Mouse (Mus musculus) liver, adult 2 months (tissue): ENCODE results near the gene Gm13285. TPM values are rescaled to one million over a fixed set of nuclear protein-coding genes. Genes with fewer than 3 reads are reported as not detected.
"Not testable (repeated sequence)": the region's sequence is repeated elsewhere in the genome, so short reads cannot be mapped to it uniquely, and the experiment has no call there.

Experiments
- DNase-seq: peaks from one replicate; pipeline ENCODE4 v3.0.0-alpha.2; 2011; ENCODE audit warnings: low read depth, low spot score; ENCODE audit errors: extremely low read depth
- H3K27ac ChIP-seq: fragments of 200-500 bp; replicated peaks from 2 replicates; pipeline ENCODE4 v1.5.1; 2012; ENCODE audit warnings: low read depth, mild to moderate bottlenecking, control low read depth, inconsistent platforms, low read length; ENCODE audit not compliant: insufficient read depth
- H3K27me3 ChIP-seq: fragments of 200-500 bp; 2 replicates; pipeline ENCODE4 v1.6.1; 2012; ENCODE audit warnings: mild to moderate bottlenecking, moderate library complexity, low read length, inconsistent platforms; ENCODE audit not compliant: control insufficient read depth, insufficient read depth
- H3K36me3 ChIP-seq: fragments of 200-500 bp; 2 replicates; pipeline ENCODE4 v1.6.1; 2012; ENCODE audit warnings: low read length, inconsistent platforms; ENCODE audit not compliant: control insufficient read depth, insufficient read depth
- H3K4me1 ChIP-seq: fragments of 200-500 bp; 2 replicates; pipeline ENCODE4 v1.6.1; 2011; ENCODE audit warnings: low read length; ENCODE audit not compliant: control insufficient read depth, insufficient read depth
- H3K4me3 ChIP-seq: fragments of 200-500 bp; 2 replicates; pipeline ENCODE4 v1.5.1; 2011; ENCODE audit warnings: low read depth, mild to moderate bottlenecking, control low read depth, low read length, moderate library complexity; ENCODE audit not compliant: insufficient read depth
- H3K79me2 ChIP-seq: fragments of 200-500 bp; 2 replicates; pipeline ENCODE4 v1.6.1; 2012; ENCODE audit warnings: inconsistent platforms, mild to moderate bottlenecking, low read length, moderate library complexity; ENCODE audit not compliant: control insufficient read depth, insufficient read depth
- H3K9ac ChIP-seq: fragments of 200-500 bp; 2 replicates; pipeline ENCODE4 v1.6.1; 2012; ENCODE audit warnings: low read depth, mild to moderate bottlenecking, control low read depth, inconsistent platforms, low read length
- CTCF ChIP-seq: fragments of 200-500 bp; IDR thresholded peaks from 2 replicates; pipeline ENCODE4 v1.5.1; 2011; ENCODE audit warnings: low read depth, low read length, control low read depth
- POLR2A ChIP-seq: fragments of 200-500 bp; IDR thresholded peaks from 2 replicates; pipeline ENCODE4 v1.6.1; 2011; ENCODE audit warnings: low read length, control low read depth; ENCODE audit not compliant: insufficient read depth; ENCODE audit errors: extremely low read depth
- WGBS: fragments of 180-500 bp; shearing (Covaris S2); methylation state at CpG from one replicate; pipeline ENCODE4 v1.1.7; 2018; 5-methylcytosine and 5-hydroxymethylcytosine counted together
- polyA plus RNA-seq: library from polyadenylated mRNA; depleted of rRNA; stranded (reverse); fragments of >200 nt; gene quantifications from 2 replicates; pipeline ENCODE4 v1.2.3, GENCODE M21; 2012
- total RNA-seq: library from RNA; depleted of rRNA; stranded (reverse); fragments of >200 nt; gene quantifications from 2 replicates; pipeline ENCODE4 v1.2.3, GENCODE M21; 2014

The Gm13285 gene
- total and polyA plus RNA-seq, 2 experiments = not detected

DNA sequence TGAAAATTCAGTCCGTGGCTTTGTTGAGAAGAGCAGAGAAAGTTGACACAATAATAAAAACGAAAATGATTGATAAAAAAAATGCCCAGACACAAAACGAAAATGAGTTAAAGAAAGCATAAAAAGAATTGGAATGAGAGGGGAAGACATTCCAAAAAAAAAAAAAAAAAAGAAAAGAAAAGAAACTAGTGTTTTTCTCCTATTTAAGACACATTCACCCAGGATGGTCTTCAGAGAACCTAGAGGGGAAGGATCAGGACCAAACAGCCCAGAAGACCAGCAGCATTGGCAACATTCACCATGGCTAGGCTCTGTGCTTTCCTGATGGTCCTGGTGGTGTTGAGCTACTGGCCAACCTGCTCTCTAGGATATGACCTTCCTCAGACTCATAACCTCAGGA lies 16.5 kb downstream of the Gm13285 start, which contains the start of gene Ifna7:
Ifna7 (plus strand) TSS at position 301 of the 400 bp plus-strand sequence.
- no peak within 1 kb of the TSS for H3K9ac ChIP-seq
- H3K79me2 ChIP-seq = no peaks in the 10 kb centered on the region
- no peaks in the 10 kb centered on the region for H3K36me3 ChIP-seq
- no peak within 1 kb of the TSS for H3K4me3 ChIP-seq
- DNase-seq = no peak
- 48% methylated on average over 3 of the region's 3 CpGs for WGBS
- H3K27ac ChIP-seq = no peak within 1 kb of the TSS
- no peaks in the 10 kb centered on the region for H3K4me1 ChIP-seq
- no peaks in the 10 kb centered on the region for H3K27me3 ChIP-seq
- TF ChIP-seq POLR2A (no peak), CTCF (no peak)

DNA sequence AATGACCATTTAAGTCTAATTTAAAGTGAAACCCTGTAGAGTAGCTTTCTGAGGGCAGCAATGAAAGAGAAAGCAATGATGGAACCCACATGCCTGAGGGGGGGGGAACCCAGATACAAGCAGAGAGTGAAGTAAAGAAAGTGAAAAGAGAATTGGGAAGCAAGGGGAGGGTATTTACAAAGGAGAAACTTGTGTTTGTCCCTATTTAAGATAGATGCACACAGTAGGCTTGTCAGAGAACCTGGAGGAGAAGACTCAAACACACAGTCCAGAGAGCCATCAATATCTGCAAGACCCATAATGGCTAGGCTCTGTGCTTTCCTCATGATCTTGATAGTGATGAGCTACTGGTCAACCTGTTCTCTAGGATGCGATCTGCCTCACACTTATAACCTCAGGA lies 20.2 kb downstream of the Gm13285 start, which contains the start of gene Ifna11:
Ifna11 (plus strand) TSS at position 301 of the 400 bp plus-strand sequence.
- Histone ChIP-seq H3K27ac (no peak within 1 kb of the TSS), H3K27me3 (no peaks in the 10 kb centered on the region), H3K79me2 (no peaks in the 10 kb centered on the region), H3K4me1 (no peaks in the 10 kb centered on the region), H3K36me3 (no peaks in the 10 kb centered on the region), H3K9ac (no peak within 1 kb of the TSS), H3K4me3 (no peak within 1 kb of the TSS)
- 79% methylated on average over 1 of the region's 1 CpGs for WGBS
- no peak for DNase-seq
- TF ChIP-seq CTCF (no peak), POLR2A (no peak)

DNA sequence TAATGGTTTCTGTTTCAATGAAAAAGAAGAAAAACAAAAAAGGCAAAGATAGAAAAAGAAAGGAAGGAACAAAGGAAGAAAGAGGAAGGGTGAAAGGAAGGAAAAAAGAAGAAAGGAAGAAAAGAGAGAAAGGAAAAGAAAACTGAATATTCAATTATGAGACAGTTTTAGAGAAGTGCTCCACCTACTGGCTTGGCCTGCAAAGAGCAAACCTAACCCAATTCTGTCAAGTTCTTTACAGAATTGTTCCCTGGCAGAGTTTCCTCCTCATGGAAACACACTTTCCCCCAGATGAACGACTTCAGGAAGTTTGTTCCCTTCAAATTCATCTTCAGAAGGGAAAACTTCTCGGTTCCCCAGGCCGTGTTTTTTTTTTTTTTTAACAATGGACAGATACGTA lies 23.5 kb downstream of the Gm13285 start:
- Histone ChIP-seq H3K36me3 (no peaks in the 10 kb centered on the region), H3K27me3 (no peaks in the 10 kb centered on the region), H3K4me3 (no peak overlapping the region), H3K4me1 (no peaks in the 10 kb centered on the region), H3K79me2 (no peaks in the 10 kb centered on the region), H3K9ac (no peak overlapping the region), H3K27ac (no peak overlapping the region)
- TF ChIP-seq POLR2A (no peak), CTCF (no peak; the same call in 1 of the 2 replicates)
- DNase-seq = no peak
- 25% methylated on average over 4 of the region's 4 CpGs for WGBS

DNA sequence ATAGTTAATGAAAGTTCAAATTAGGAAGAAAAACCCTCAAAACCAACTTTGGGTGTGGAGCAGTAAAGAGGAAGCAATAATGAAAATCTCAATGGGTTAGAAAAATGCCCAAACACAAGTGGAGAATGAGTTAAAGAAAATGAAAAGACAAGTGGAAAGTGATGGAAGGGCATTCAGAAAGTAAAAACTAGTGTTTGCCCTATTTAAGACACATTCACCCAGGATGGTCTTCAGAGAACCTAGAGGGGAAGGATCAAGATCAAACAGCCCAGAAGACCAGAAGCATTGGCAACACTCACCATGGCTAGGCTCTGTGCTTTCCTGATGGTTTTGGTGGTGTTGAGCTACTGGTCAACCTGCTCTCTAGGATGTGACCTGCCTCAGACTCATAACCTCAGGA lies 27.7 kb downstream of the Gm13285 start, which contains the start of gene Ifna6:
Ifna6 (plus strand) TSS at position 301 of the 400 bp plus-strand sequence.
- not testable (repeated sequence) for H3K27ac ChIP-seq, H3K36me3 ChIP-seq, H3K79me2 ChIP-seq, H3K4me1 ChIP-seq, H3K4me3 ChIP-seq, H3K9ac ChIP-seq, DNase-seq, H3K27me3 ChIP-seq

DNA sequence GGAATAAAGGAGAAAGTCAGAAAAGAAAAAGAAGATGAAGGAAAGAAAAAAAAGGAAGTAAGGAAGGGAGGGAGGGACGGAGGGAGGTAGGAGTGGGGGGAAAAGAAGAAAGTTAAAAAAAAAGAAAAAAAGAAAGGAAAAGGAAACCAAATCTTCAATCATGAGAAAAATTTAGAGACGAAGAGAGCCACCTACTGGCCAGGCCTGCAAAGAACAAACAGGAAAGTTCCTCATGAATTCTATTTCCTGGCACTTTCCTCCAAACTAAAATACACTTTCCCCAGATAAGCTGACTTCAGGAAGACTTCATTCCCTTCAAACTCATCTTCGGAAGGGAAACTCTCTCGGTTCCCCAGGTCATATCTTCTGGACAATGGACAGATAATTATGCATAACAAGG lies 31.1 kb downstream of the Gm13285 start:
- no peaks in the 10 kb centered on the region for H3K4me1 ChIP-seq
- WGBS = 31% methylated on average over 4 of the region's 4 CpGs
- peak; percentile 8 for DNase-seq
- H3K4me3 ChIP-seq = no peak overlapping the region
- no peaks in the 10 kb centered on the region for H3K79me2 ChIP-seq
- 0 out of 2 replicates have a peak, but pooled peaks have one; percentile 31 for TF ChIP-seq CTCF
- no peak for TF ChIP-seq POLR2A
- H3K27me3 ChIP-seq = no peaks in the 10 kb centered on the region
- H3K36me3 ChIP-seq = no peaks in the 10 kb centered on the region
- no peak overlapping the region for H3K9ac ChIP-seq
- H3K27ac ChIP-seq = no peak overlapping the region

DNA sequence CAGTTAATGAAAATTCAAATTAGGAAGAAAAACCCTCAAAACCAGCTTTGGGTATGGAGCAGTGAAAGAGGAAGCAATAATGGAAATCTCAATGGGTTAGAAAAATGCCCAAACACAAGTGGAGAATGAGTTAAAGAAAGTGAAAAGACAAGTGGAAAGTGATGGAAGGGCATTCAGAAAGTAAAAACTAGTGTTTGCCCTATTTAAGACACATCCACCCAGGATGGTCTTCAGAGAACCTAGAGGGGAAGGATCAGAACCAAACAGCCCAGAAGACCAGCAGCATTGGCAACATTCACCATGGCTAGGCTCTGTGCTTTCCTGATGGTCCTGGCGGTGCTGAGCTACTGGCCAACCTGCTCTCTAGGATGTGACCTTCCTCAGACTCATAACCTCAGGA lies 35.8 kb downstream of the Gm13285 start, which contains the start of gene Ifna5:
Ifna5 (plus strand) TSS at position 301 of the 400 bp plus-strand sequence.
- not testable (repeated sequence) for H3K79me2 ChIP-seq, DNase-seq, H3K27ac ChIP-seq, H3K27me3 ChIP-seq, H3K4me3 ChIP-seq, H3K4me1 ChIP-seq, H3K36me3 ChIP-seq, H3K9ac ChIP-seq
- WGBS = 66% methylated on average over 1 of the region's 1 CpGs
